Mouse (Mus musculus) MEL (cell line): ENCODE data around the gene Tjp3. TPM values are rescaled to one million over a fixed set of nuclear protein-coding genes. Genes with fewer than 3 reads are reported as not detected.

Experiments
- DNase-seq: peaks from one replicate; pipeline ENCODE4 v3.0.0; 2011; ENCODE audit warnings: low read depth, low spot score
- H3K27ac ChIP-seq: 2 replicates; pipeline ENCODE4 v1.5.1; 2012; ENCODE audit warnings: low read depth, mild to moderate bottlenecking, control low read depth, low read length, moderate library complexity; ENCODE audit not compliant: control insufficient read depth
- H3K27me3 ChIP-seq, 2 experiments: fragments of 150-350 bp in 1 of 2; sonication (generic) in 1 of 2; 2 replicates each; pipeline ENCODE4 v1.6.1; 2012; ENCODE audit warnings: low read length in 2 of 2, mild to moderate bottlenecking in 2 of 2, improper control_type of control experiment in 1 of 2, moderate library complexity in 1 of 2; ENCODE audit not compliant: insufficient read depth in 2 of 2, control insufficient read depth in 1 of 2
- H3K36me3 ChIP-seq, 2 experiments: 2 replicates each; pipeline ENCODE4 v1.6.1; 2012 to 2014; ENCODE audit warnings: low read length in 2 of 2, improper control_type of control experiment in 1 of 2, inconsistent platforms in 1 of 2, mild to moderate bottlenecking in 1 of 2; ENCODE audit not compliant: insufficient read depth in 2 of 2, control insufficient read depth in 1 of 2
- H3K4me1 ChIP-seq, 2 experiments: fragments of 150-350 bp in 1 of 2; sonication (generic) in 1 of 2; 2 replicates each; pipeline ENCODE4 v1.6.1; 2012; ENCODE audit warnings: low read length in 2 of 2, improper control_type of control experiment in 1 of 2, mild to moderate bottlenecking in 1 of 2; ENCODE audit not compliant: insufficient read depth in 2 of 2, control insufficient read depth in 1 of 2
- H3K4me3 ChIP-seq, 2 experiments: fragments of 150-350 bp in 1 of 2; sonication (generic) in 1 of 2; 2 replicates each; pipeline ENCODE4 v1.5.1; 2012; ENCODE audit warnings: low read depth in 2 of 2, low read length in 2 of 2, mild to moderate bottlenecking in 2 of 2, moderate library complexity in 2 of 2, control low read depth in 1 of 2, improper control_type of control experiment in 1 of 2; ENCODE audit not compliant: control insufficient read depth in 1 of 2, insufficient read depth in 1 of 2
- H3K79me2 ChIP-seq: 2 replicates; pipeline ENCODE4 v1.6.1; 2012; ENCODE audit warnings: mild to moderate bottlenecking, low read length, moderate library complexity; ENCODE audit not compliant: control insufficient read depth, poor library complexity, insufficient read depth
- H3K9ac ChIP-seq: 2 replicates; pipeline ENCODE4 v1.6.1; 2012; ENCODE audit warnings: low read depth, mild to moderate bottlenecking, control low read depth, low read length, moderate library complexity; ENCODE audit not compliant: control insufficient read depth, poor library complexity, severe bottlenecking
- H3K9me3 ChIP-seq: fragments of 150-350 bp; sonication (generic); replicated peaks from 2 replicates; pipeline ENCODE4 v1.6.1; 2012; ENCODE audit warnings: mild to moderate bottlenecking, low read length, improper control_type of control experiment, moderate library complexity; ENCODE audit not compliant: insufficient read depth
- BHLHE40 ChIP-seq: IDR thresholded peaks from 2 replicates; pipeline ENCODE4 v1.6.1; 2012; ENCODE audit warnings: low read depth, mild to moderate bottlenecking, inconsistent platforms, low read length, improper control_type of control experiment, borderline replicate concordance
- CHD1 ChIP-seq: IDR thresholded peaks from 2 replicates; pipeline ENCODE4 v1.6.1; 2012; ENCODE audit warnings: low read depth, mild to moderate bottlenecking, inconsistent platforms, low read length, improper control_type of control experiment
- CHD2 ChIP-seq: IDR thresholded peaks from 2 replicates; pipeline ENCODE4 v1.6.1; 2011; ENCODE audit warnings: low read length, improper control_type of control experiment
- CTCF ChIP-seq, 3 experiments: IDR thresholded peaks in 2 of 3; conservative IDR thresholded peaks in 1 of 3; 2 replicates each; pipeline ENCODE4 v1.5.1; 2011 to 2012; ENCODE audit warnings: low read length in 3 of 3, low read depth in 2 of 3, mild to moderate bottlenecking in 2 of 3, improper control_type of control experiment in 1 of 3, inconsistent platforms in 1 of 3, mixed read lengths in 1 of 3, moderate library complexity in 1 of 3; ENCODE audit not compliant: control insufficient read depth in 1 of 3, insufficient read depth in 1 of 3, poor library complexity in 1 of 3, severe bottlenecking in 1 of 3
- ELF1 ChIP-seq: IDR thresholded peaks from 2 replicates; pipeline ENCODE4 v1.6.1; 2014; ENCODE audit warnings: low read depth, mild to moderate bottlenecking, inconsistent platforms, low read length, improper control_type of control experiment, moderate library complexity
- EP300 ChIP-seq, 2 experiments: IDR thresholded peaks; 2 replicates each; pipeline ENCODE4 v1.6.1; 2011; ENCODE audit warnings: improper control_type of control experiment in 2 of 2, low read length in 2 of 2, low read depth in 1 of 2, mild to moderate bottlenecking in 1 of 2
- ETS1 ChIP-seq: IDR thresholded peaks from 2 replicates; pipeline ENCODE4 v1.6.1; 2012; ENCODE audit warnings: low read depth, mild to moderate bottlenecking, inconsistent platforms, low read length, improper control_type of control experiment, moderate library complexity
- GABPA ChIP-seq: IDR thresholded peaks from 2 replicates; pipeline ENCODE4 v1.6.1; 2012; ENCODE audit warnings: low read depth, mild to moderate bottlenecking, inconsistent platforms, low read length, improper control_type of control experiment, moderate library complexity
- GATA1 ChIP-seq: IDR thresholded peaks from 2 replicates; pipeline ENCODE4 v1.6.1; 2011; ENCODE audit warnings: low read depth, low read length, improper control_type of control experiment
- JUND ChIP-seq: IDR thresholded peaks from 2 replicates; pipeline ENCODE4 v1.6.1; 2011; ENCODE audit warnings: low read depth, mild to moderate bottlenecking, improper control_type of control experiment, low read length
- KAT2A ChIP-seq: conservative IDR thresholded peaks from 2 replicates; pipeline ENCODE4 v1.6.1; 2012; ENCODE audit warnings: low read depth, low read length, improper control_type of control experiment, inconsistent platforms
- MAZ ChIP-seq: IDR thresholded peaks from 2 replicates; pipeline ENCODE4 v1.6.1; 2012; ENCODE audit warnings: low read depth, mild to moderate bottlenecking, inconsistent platforms, low read length, improper control_type of control experiment
- NRF1 ChIP-seq: IDR thresholded peaks from 2 replicates; pipeline ENCODE4 v1.6.1; 2014; ENCODE audit warnings: low read depth, mild to moderate bottlenecking, inconsistent platforms, low read length, improper control_type of control experiment, moderate library complexity; ENCODE audit not compliant: poor library complexity, insufficient read depth, severe bottlenecking
- POLR2A ChIP-seq, 2 experiments: IDR thresholded peaks; 2 replicates each; pipeline ENCODE4 v1.6.1; 2011 to 2012; ENCODE audit warnings: low read length in 2 of 2, mild to moderate bottlenecking in 2 of 2, control low read depth in 1 of 2, improper control_type of control experiment in 1 of 2, low read depth in 1 of 2, moderate library complexity in 1 of 2; ENCODE audit not compliant: control insufficient read depth in 1 of 2, insufficient read depth in 1 of 2, poor library complexity in 1 of 2
- RAD21 ChIP-seq: IDR thresholded peaks from 2 replicates; pipeline ENCODE4 v1.6.1; 2011; ENCODE audit warnings: mild to moderate bottlenecking, low read depth, low read length, improper control_type of control experiment
- RCOR1 ChIP-seq: IDR thresholded peaks from 2 replicates; pipeline ENCODE4 v1.6.1; 2012; ENCODE audit warnings: low read depth, mild to moderate bottlenecking, inconsistent platforms, low read length, improper control_type of control experiment
- SIN3A ChIP-seq: IDR thresholded peaks from 2 replicates; pipeline ENCODE4 v1.6.1; 2012; ENCODE audit warnings: low read length, improper control_type of control experiment, inconsistent platforms
- SMC3 ChIP-seq: IDR thresholded peaks from 2 replicates; pipeline ENCODE4 v1.6.1; 2011; ENCODE audit warnings: low read depth, low read length, improper control_type of control experiment
- TCF12 ChIP-seq: IDR thresholded peaks from 2 replicates; pipeline ENCODE4 v1.6.1; 2014; ENCODE audit warnings: low read depth, mild to moderate bottlenecking, inconsistent platforms, low read length, improper control_type of control experiment, moderate library complexity
- UBTF ChIP-seq: IDR thresholded peaks from 2 replicates; pipeline ENCODE4 v1.6.1; 2012; ENCODE audit warnings: low read depth, mild to moderate bottlenecking, inconsistent platforms, low read length, improper control_type of control experiment, moderate library complexity, borderline replicate concordance; ENCODE audit not compliant: insufficient read depth
- USF1 ChIP-seq: IDR thresholded peaks from 2 replicates; pipeline ENCODE4 v1.6.1; 2014; ENCODE audit warnings: low read depth, mild to moderate bottlenecking, inconsistent platforms, low read length, improper control_type of control experiment, moderate library complexity
- USF2 ChIP-seq, 2 experiments: IDR thresholded peaks; 2 replicates each; pipeline ENCODE4 v1.6.1; 2011 to 2012; ENCODE audit warnings: improper control_type of control experiment in 2 of 2, low read length in 2 of 2, borderline replicate concordance in 1 of 2, inconsistent platforms in 1 of 2, low read depth in 1 of 2, mild to moderate bottlenecking in 1 of 2; ENCODE audit not compliant: insufficient read depth in 1 of 2
- ZMIZ1 ChIP-seq: IDR thresholded peaks from 2 replicates; pipeline ENCODE4 v1.6.1; 2012; ENCODE audit warnings: low read depth, mild to moderate bottlenecking, inconsistent platforms, low read length, improper control_type of control experiment, moderate library complexity
- ZNF384 ChIP-seq: IDR thresholded peaks from 2 replicates; pipeline ENCODE4 v1.6.1; 2012; ENCODE audit warnings: low read depth, mild to moderate bottlenecking, inconsistent platforms, low read length, improper control_type of control experiment
- polyA plus RNA-seq, 2 experiments: library from polyadenylated mRNA; stranded (reverse) in 1 of 2; unstranded in 1 of 2; fragments of >175 nt in 1 of 2; fragments of >200 nt in 1 of 2; gene quantifications; 2 replicates each; pipeline versions ENCODE4 v1.2.1 to v1.2.4; 2012; ENCODE audit warnings: low replicate concordance in 2 of 2, low read depth in 1 of 2; ENCODE audit not compliant: insufficient read length in 2 of 2, insufficient read depth in 1 of 2, missing spikeins in 1 of 2
- total RNA-seq: library from RNA; depleted of rRNA; stranded (reverse); fragments of 300-350 nt; gene quantifications from 2 replicates; pipeline ENCODE4 v1.2.3, GENCODE M21; 2012

The Tjp3 gene
- total and polyA plus RNA-seq, 3 experiments, result 2.9 to 4.9 TPM; not detected in 1

- no peaks in the 10 kb centered on the region for H3K27me3 ChIP-seq
- H3K36me3 ChIP-seq, result peaks cover 0 to 2% of the 10 kb centered on the region in 2 experiments; a peak in 1 of 4 replicates
- TF ChIP-seq CHD2, result no peak
- no peak for TF ChIP-seq NRF1
- peak; percentile 74 for TF ChIP-seq SMC3
- peak; percentile 63 for TF ChIP-seq RCOR1
- TF ChIP-seq MAZ, result 0 out of 2 replicates have a peak, but pooled peaks have one; percentile 31
- no peak for TF ChIP-seq UBTF
- peak; percentile 33 for TF ChIP-seq RAD21
- TF ChIP-seq BHLHE40, result 0 out of 2 replicates have a peak, but pooled peaks have one; percentile 19
- TF ChIP-seq CTCF (IDR thresholded peaks at IDR 0.05 in 2 of 3, conservative IDR thresholded peaks at IDR 0.05 in 1 of 3; ENCODE audit: control insufficient read depth in 1 of 3, insufficient read depth in 1 of 3, low read depth in 2 of 3, low read length in 3 of 3, poor library complexity in 1 of 3, severe bottlenecking in 1 of 3), result peak; percentile 63 to 88 (median 86)
- H3K4me1 ChIP-seq, result peaks cover 0 to 8% of the 10 kb centered on the region in 2 experiments; a peak in 2 of 4 replicates
- H3K4me3 ChIP-seq, result no peak overlapping the region
- peak; percentile 72 for DNase-seq
- no peaks in the 10 kb centered on the region for H3K79me2 ChIP-seq
- H3K9ac ChIP-seq, result no peak overlapping the region
- H3K9me3 ChIP-seq, result no peaks in the 10 kb centered on the region
- no peak overlapping the region for H3K27ac ChIP-seq
Measured at GRCm38 (mm10) chr10:81240876-81241275, 50.5 kb downstream of the Tjp3 start.

DNA sequence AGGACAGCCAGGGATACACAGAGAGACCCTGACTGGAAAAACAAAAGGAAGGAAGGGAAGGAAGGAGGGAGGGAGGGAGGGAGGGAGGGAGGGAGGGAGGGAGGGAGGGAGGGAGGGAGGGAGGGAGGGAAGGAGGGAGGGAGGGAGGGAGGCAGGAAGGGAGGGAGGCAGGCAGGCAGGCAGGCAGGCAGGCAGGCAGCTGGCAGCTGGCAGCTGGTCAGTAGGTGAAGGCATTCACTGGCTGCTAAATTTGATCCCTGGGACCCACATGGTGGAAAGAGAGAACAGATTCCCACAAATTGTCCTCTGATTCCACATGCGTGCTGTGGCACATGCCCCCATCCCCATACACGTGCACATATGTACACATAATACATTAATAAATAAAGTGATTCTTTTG is 52.8 kb downstream of the Tjp3 start:
- TF ChIP-seq KAT2A (no peak), ELF1 (no peak), USF1 (no peak), RAD21 (no peak)
- H3K79me2 ChIP-seq, result no peaks in the 10 kb centered on the region
- no peak overlapping the region for H3K27ac ChIP-seq
- H3K9ac ChIP-seq, result no peak overlapping the region
- H3K4me3 ChIP-seq, result no peak overlapping the region
- peaks cover 0 to under 1% of the 10 kb centered on the region in 2 experiments; a peak in 1 of 4 replicates for H3K4me1 ChIP-seq
- DNase-seq, result no peak
- H3K9me3 ChIP-seq, result no peaks in the 10 kb centered on the region
- no peaks in the 10 kb centered on the region for H3K27me3 ChIP-seq
- no peaks in the 10 kb centered on the region for H3K36me3 ChIP-seq

- H3K4me1 ChIP-seq, result peaks cover 0 to 12% of the 10 kb centered on the region in 2 experiments; a peak in 2 of 4 replicates
- no peaks in the 10 kb centered on the region for H3K79me2 ChIP-seq
- DNase-seq, result no peak
- peaks cover 0 to 7% of the 10 kb centered on the region in 2 experiments; a peak in 2 of 4 replicates for H3K36me3 ChIP-seq
- H3K27ac ChIP-seq, result no peak overlapping the region
- H3K9ac ChIP-seq, result no peak overlapping the region
- H3K9me3 ChIP-seq, result no peaks in the 10 kb centered on the region
- no peaks in the 10 kb centered on the region for H3K27me3 ChIP-seq
- no peak overlapping the region for H3K4me3 ChIP-seq
- TF ChIP-seq EP300 (IDR thresholded peaks at IDR 0.05; ENCODE audit: low read depth in 1 of 2, low read length in 2 of 2) (no peak), ZMIZ1 (no peak), USF1 (no peak), ETS1 (no peak), USF2 (IDR thresholded peaks at IDR 0.05; ENCODE audit: borderline replicate concordance in 1 of 2, insufficient read depth in 1 of 2, low read depth in 1 of 2, low read length in 2 of 2) (no peak), SIN3A (no peak), CHD1 (no peak), JUND (no peak), GATA1 (no peak), ZNF384 (no peak), GABPA (no peak), TCF12 (no peak), RCOR1 (no peak), MAZ (no peak), POLR2A (IDR thresholded peaks at IDR 0.05; ENCODE audit: control insufficient read depth in 1 of 2, insufficient read depth in 1 of 2, low read depth in 1 of 2, low read length in 2 of 2, poor library complexity in 1 of 2) (no peak)
Measured at GRCm38 (mm10) chr10:81236471-81237268, 54.7 kb downstream of the Tjp3 start.
